Mouse (Mus musculus) ovary, adult 2 months (tissue): Measurements from ENCODE around the gene Ckmt2. TPM values are rescaled to one million over a fixed set of nuclear protein-coding genes. Genes with fewer than 3 reads are reported as not detected.

ENCODE experiments used
- polyA plus RNA-seq: library from polyadenylated mRNA; depleted of rRNA; stranded (reverse); fragments of >200 nt; gene quantifications from 2 replicates; pipeline ENCODE4 v1.2.3, GENCODE M21; 2012; rRNA removed

Gene Ckmt2
- polyA plus RNA-seq = not detected in 2 replicates

DNA sequence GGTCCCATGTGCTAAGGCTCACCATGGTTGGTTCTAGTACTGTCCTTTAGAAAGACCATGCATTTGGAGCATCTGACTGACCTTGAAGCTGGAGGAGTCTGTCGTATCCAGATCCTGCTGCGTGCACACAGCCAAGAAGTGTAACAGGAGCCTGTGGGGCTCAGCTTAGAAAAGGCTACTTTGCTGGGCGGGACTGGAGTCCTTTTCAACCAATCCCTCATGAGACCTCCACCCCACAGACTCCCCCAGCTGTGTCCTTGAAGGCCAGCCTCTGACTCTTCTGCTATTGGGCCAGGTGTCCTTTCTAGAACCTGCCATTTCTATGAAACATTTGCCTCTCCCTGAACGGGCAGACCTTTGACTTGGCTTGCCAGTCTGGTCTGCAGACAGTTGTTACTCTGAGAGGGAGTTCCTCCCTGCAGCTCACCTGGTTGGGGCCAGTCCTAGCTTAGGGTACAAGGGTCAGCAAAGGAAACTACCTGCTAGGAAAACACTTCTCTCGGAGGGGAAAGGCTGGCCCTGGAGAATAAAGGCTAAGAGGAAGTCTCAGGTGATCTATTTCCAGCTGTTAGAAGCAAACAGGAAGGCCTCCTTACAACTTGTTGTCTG lies at the start of gene Ckmt2:
Gene Ckmt2 (minus strand): TSS at position 145 of the 609 bp plus-strand sequence.

DNA sequence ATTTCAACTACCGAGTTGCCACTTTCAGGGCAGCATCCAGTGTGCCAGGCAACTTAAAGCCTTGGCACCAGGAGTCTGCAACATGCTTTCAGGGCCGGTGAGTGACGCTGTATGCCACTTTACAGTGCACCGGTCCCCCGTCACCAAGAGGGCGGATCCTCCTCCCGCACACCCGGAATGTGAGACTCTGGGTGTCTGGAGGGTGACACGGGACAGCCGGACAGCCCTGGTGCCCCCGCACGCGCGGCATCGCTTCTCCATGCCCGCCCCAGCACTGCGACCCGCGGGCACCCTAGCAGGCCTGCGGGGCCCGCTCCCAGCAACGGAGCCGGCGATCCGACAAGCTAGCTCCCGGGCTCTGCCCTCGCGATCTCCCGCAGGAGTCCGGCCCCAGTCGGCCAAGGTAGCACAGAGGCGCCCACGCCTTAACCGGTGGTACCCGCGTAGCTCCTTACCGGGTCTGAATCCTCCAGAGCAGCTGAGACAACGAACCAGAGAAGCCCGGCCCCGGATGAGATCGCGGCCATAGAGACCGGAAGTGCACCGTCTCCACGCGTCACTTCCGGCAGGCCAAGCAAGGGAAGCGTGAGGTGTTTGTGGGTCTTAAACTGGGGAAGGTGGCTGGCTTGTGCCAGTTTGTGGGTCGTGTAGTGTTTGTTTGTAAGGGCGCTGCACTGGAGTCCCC lies 69.4 kb downstream of the Ckmt2 start, which contains the start of gene Zcchc9:
Gene Zcchc9 (minus strand): TSS at position 551 of the 685 bp plus-strand sequence.

Other genes with a start within 250 kb of the Ckmt2 start
- gene Acot12, start 135.4 kb downstream of the Ckmt2 start, polyA plus RNA-seq = 0.14 and 0.46 TPM in 2 replicates
- gene Zcchc9, start 69.2 kb downstream of the Ckmt2 start, polyA plus RNA-seq = 10.2 and 17.1 TPM in 2 replicates